Mouse (Mus musculus) heart, adult 2 months (tissue): ENCODE results near the gene Tctex1d2.

ENCODE experiments used
- CTCF ChIP-seq: fragments of 200-600 bp; IDR thresholded peaks from 2 replicates; pipeline ENCODE4 v1.8.1; 2022; ENCODE audit warnings: antibody characterized with exemption, mild to moderate bottlenecking, moderate library complexity
- EP300 ChIP-seq: fragments of 200-500 bp; IDR thresholded peaks from 2 replicates; pipeline ENCODE4 v1.6.1; 2011; ENCODE audit warnings: low read depth, low read length, control low read depth; ENCODE audit not compliant: insufficient read depth

GRCm38 (mm10) chr16:32457589-32458386 is 38.3 kb downstream of the Tctex1d2 start:
- TF ChIP-seq CTCF, result peak; percentile 79
- peak; percentile 85 for TF ChIP-seq EP300
